Mouse (Mus musculus): ENCODE measurements around the gene Camkv. TPM values are rescaled to one million over a fixed set of nuclear protein-coding genes. Genes with fewer than 3 reads are reported as not detected.

The Camkv gene
- total RNA-seq, 2 experiments from 2014 or later, result not detected

DNA sequence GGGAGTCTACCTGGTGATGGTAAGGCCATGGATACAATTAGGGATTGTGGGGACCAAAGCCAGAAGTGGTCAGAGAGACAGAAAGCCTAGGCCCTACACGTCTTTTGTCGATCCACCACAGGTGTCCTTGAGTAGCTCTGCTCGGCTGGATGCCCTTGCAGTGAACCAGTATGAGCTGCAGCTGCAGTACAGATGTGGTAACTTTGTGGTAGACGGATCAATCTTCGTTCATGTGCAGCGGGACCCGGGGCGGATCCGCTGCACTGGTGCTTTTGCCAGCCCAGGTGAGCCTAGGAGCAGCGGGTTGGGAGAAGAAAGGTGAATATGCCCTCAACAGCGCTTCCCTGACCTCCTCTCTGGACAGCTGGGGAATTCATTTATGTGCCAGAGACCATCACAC, 57.5 kb downstream of the Camkv start:
- no peak for DNase-seq

DNA sequence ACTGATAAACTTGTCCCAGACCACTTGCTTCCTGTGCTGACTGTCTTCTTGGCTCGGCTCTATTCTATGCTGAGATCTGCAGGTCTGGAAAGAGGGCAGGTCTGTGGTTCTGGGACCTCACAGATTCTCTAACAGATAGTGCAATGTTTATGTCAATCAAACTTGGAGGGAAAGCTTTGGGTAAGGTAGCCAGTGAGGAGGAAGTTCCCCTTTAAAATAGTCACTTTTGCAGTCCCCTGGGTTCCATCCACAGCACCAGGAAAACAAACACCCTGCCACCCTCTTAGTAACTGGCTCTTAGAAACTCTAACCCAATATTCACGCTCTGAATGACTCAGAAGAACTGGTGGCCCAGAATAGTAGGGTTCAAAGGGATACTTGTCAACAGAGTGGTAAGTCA, 59.0 kb downstream of the Camkv start:
- DNase-seq, result no peak

DNA sequence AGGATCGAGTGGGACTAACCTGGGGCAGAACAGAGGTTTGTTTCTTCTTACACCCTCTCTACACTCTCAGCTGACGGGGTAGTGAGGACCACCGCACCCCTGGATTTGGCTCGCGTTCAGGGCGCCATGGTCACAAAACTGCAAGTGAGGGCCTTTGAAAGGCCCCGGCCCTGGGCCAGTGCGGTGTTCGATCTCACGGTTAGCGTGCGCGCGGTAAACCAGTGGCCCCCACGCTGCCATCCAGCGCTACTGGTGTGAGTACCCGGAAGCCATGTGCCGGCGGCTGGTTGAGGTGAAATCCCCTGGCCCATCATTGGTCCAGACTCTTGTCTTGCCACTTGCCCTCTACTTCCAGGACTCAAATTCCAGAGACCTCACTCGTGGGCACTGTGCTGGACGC, 60.0 kb downstream of the Camkv start:
- no peak for DNase-seq

DNA sequence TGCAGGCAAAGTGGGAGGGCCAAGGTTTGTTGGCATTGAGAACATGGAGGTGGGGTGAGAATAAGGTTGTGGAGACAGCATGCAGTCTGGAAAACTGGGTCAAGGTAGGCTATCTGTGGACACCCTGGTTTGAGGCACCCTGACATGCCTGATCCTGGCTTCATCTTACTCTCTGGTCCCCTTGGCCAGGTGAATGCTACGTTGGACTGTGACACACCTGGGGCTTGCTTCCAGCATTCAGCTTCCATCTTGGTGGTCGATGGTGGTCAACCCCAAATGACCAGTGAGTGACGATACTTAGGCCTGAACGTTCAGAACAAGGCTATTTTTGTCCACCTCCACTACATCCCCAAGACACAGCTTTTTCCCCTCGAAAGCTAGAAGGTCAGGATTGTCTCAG, 60.6 kb downstream of the Camkv start, which contains the start of gene Gm20662:
Gene Gm20662 (plus strand): TSS at position 301 of the 400 bp plus-strand sequence.
- no peak for DNase-seq

Other genes starting within 250 kb of the Camkv start
- 10 to 100 TPM; 18.7 to 20.9 TPM for gene Sema3f, start 225.2 kb upstream of the Camkv start, total RNA-seq (2021)
- 10 to 100 TPM; 65.4 to 73.1 TPM for gene Rbm5, start 164.7 kb upstream of the Camkv start, total RNA-seq (2021)
- gene Rbm6, start 62.4 kb upstream of the Camkv start, total RNA-seq (2021), result 10 to 100 TPM; 40.3 to 40.6 TPM
- 1 to 10 TPM; 6.1 TPM for gene Mon1a, start 47.5 kb upstream of the Camkv start, total RNA-seq (2021)
- 1 to 10 TPM; 2.9 to 3.1 TPM for gene Mst1r, start 28.8 kb upstream of the Camkv start, total RNA-seq (2021)
- not detected for gene Actl11, start 7.2 kb upstream of the Camkv start, total RNA-seq (2021)
- 10 to 100 TPM in 1 of 2 experiments, 1 to 10 TPM in 1; 7.4 to 10.5 TPM for gene Traip, start 14.5 kb downstream of the Camkv start, total RNA-seq (2021)
- 10 to 100 TPM; 13.6 to 13.9 TPM for gene Uba7, start 39.8 kb downstream of the Camkv start, total RNA-seq (2021)
- gene Gm20661, start 47.4 kb downstream of the Camkv start, total RNA-seq (2021), result 1 to 10 TPM in 1 of 2 experiments, under 1 TPM in 1; 0.72 to 1.2 TPM
- gene Inka1, start 50.2 kb downstream of the Camkv start, total RNA-seq (2021), result 10 to 100 TPM; 24.8 to 27.7 TPM
- 1 to 10 TPM; 1.4 to 2.1 TPM for gene Cdhr4, start 56.8 kb downstream of the Camkv start, total RNA-seq (2021)
- 1 to 10 TPM in 1 of 2 experiments, under 1 TPM in 1; 0.17 to 1.6 TPM for gene Gm20662, start 60.7 kb downstream of the Camkv start, total RNA-seq (2021)
- gene Ip6k1, start 66.8 kb downstream of the Camkv start, total RNA-seq (2021), result 10 to 100 TPM; 48.3 to 55.4 TPM
- gene Gmppb, start 113.6 kb downstream of the Camkv start, total RNA-seq (2021), result 10 to 100 TPM; 14.2 to 17.1 TPM
- 1 to 10 TPM; 2.3 to 2.6 TPM for gene Amigo3, start 117.5 kb downstream of the Camkv start, total RNA-seq (2021)
- not detected for gene Mst1, start 144.8 kb downstream of the Camkv start, total RNA-seq (2021)
- gene Rnf123, start 147.7 kb downstream of the Camkv start, total RNA-seq (2021), result 10 to 100 TPM; 62.6 to 63.4 TPM
- gene Apeh, start 158.9 kb downstream of the Camkv start, total RNA-seq (2021), result 10 to 100 TPM; 42.2 to 45.1 TPM

Measured in heart, postnatal 4 days (tissue).